Mouse (Mus musculus): ENCODE results near the gene Serinc4.
A peak's percentile ranks its signal among the peaks of the same experiment; 100 is the strongest.

GRCm38 (mm10) chr2:121480498-121480897 lies 23.9 kb upstream of the Serinc4 start:
- TF ChIP-seq CTCF (IDR thresholded peaks at IDR 0.05; ENCODE audit: low read depth): peak; percentile 80
- no peak for TF ChIP-seq EP300 (IDR thresholded peaks at IDR 0.05; ENCODE audit: low read depth)
